In the genomic region with DNA sequence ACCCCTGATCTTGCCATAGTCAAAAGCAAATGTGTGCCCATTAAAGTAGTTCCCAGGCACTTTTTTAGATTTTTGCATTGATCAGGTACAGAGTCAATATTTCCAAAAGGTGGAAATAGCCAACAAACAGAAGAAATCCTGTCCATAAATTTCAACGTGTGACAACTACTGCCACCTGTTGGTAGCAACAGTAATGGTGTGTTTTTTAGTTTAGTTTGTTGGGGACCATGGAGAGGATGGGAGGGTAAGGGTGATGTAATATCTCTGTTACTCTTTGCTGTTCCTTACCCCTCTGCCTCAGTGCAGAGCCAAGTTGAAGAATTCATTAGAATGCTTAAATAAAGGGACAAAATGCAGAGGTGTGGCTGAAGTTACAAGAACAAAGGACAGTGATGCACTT, we compare ENCODE assay signal across 11 mouse cellular contexts. TPM values are rescaled to one million over a fixed set of nuclear protein-coding genes. Genes with fewer than 3 reads are reported as not detected.
DNase-seq lines count a peak whose midpoint lies in the region; ATAC-seq and TF ChIP-seq lines count a peak whose summit lies in the region.
"Had no signal": no experiment of that assay in that cellular context is flagged by ENCODE, and none has a peak within 500 bp of the region (broad histone marks: within the 10 kb centered on the region; RNA-seq: fewer than 3 reads in every experiment).

No protein-coding gene starts in this region.

- DNase-seq in cerebellum, adult 2 months: no peak
- DNase-seq in layer of hippocampus, adult 2 months (ENCODE audit: low spot score in 2 of 2): peak in 1 of 2 experiments; percentile 31
- no peak for DNase-seq in layer of hippocampus, postnatal 36 days
- peak; percentile 60 for DNase-seq in brain, embryonic 14.5 days (ENCODE audit: low read depth)
- DNase-seq in lung, postnatal 10 days: peak; percentile 45
- DNase-seq in spleen, postnatal 36 days (ENCODE audit: low spot score in 2 of 2): no peak

- no peaks in the 10 kb centered on the region for H3K27me3 ChIP-seq in cerebellum, adult 2 months (ENCODE audit: control insufficient read depth, insufficient read depth, low read length)
- H3K27me3 ChIP-seq: liver, embryonic 15.5 days had no signal

- ATAC-seq in cerebellum, adult (ENCODE audit: insufficient number of reproducible peaks, low FRiP score, low TSS enrichment): no peak
- no peak for ATAC-seq in erythroid progenitor cell, adult 5-6 weeks (replicated peaks; ENCODE audit: low FRiP score, poor library complexity, severe bottlenecking)

- H3K27ac ChIP-seq in cerebellum, adult 2 months (ENCODE audit: insufficient read depth, low read length): no peak overlapping the region
- H3K27ac ChIP-seq in layer of hippocampus, adult 2 months: no peak overlapping the region
- H3K27ac ChIP-seq: liver, embryonic 15.5 days had no signal

- no peaks in the 10 kb centered on the region for H3K4me1 ChIP-seq in cerebellum, adult 2 months (ENCODE audit: control insufficient read depth, insufficient read depth, low read length)
- H3K4me1 ChIP-seq: liver, embryonic 15.5 days had no signal

- no peak overlapping the region for H3K4me3 ChIP-seq in cerebellum, adult 2 months (replicated peaks; ENCODE audit: insufficient read depth, low read depth, low read length)
- no peak overlapping the region for H3K4me3 ChIP-seq in layer of hippocampus, adult 2 months
- H3K4me3 ChIP-seq: liver, embryonic 15.5 days had no signal

- no peak for TF ChIP-seq POLR2A in cerebellum, adult 2 months (IDR thresholded peaks at IDR 0.05; ENCODE audit: borderline replicate concordance, insufficient read depth, low read length)
- TF ChIP-seq POLR2A in brain, embryonic 14.5 days (IDR thresholded peaks at IDR 0.05; ENCODE audit: borderline replicate concordance, extremely low read depth, insufficient read depth, insufficient read length, poor library complexity, severe bottlenecking): no peak

- WGBS in cerebellum, adult 2 months: 4% methylated on average over 1 of the region's 1 CpGs

- peak; percentile 26; the same call in 1 of the 2 replicates for TF ChIP-seq CTCF in cerebellum, adult 2 months (IDR thresholded peaks at IDR 0.05; ENCODE audit: borderline replicate concordance, insufficient read depth, low read depth, low read length)
- TF ChIP-seq CTCF in layer of hippocampus, adult 2 months (conservative IDR thresholded peaks at IDR 0.05): peak; percentile 88
- peak; percentile 40; the same call in 1 of the 2 replicates for TF ChIP-seq CTCF in brain, embryonic 14.5 days (IDR thresholded peaks at IDR 0.05; ENCODE audit: borderline replicate concordance, extremely low read depth, insufficient read depth, insufficient read length)

RNA-seq across cellular contexts. Expression of gene 1700015F17Rik, which starts 2.7 kb away (rescaled TPM):
- 0.22 and 0.49 TPM in 2 replicates for polyA plus RNA-seq in cerebellum, adult 2 months (2012; rRNA removed)
- total RNA-seq in layer of hippocampus, adult 2 months (2021): not detected
- not detected for total RNA-seq in layer of hippocampus, postnatal 36 days (2021)
- polyA plus RNA-seq in brain, embryonic 14.5 days (2012; rRNA removed): 0.39 TPM in 1 of 2 replicates, not detected in the other
- total RNA-seq in erythroid progenitor cell, adult 5-6 weeks (2015; ENCODE audit: low replicate concordance): not detected in 2 replicates
- total RNA-seq in erythroid progenitor cell, adult 5-6 weeks (2017; ENCODE audit: low replicate concordance): not detected in 2 replicates
- polyA plus RNA-seq: C2C12; liver, embryonic 15.5 days; stomach, embryonic 14.5 days had no signal

RNA-seq across cellular contexts. Expression of gene Cldn12, which starts 33.1 kb away (rescaled TPM):
- 44.9 and 45.0 TPM in 2 replicates for polyA plus RNA-seq in cerebellum, adult 2 months (2012; rRNA removed)
- 10 to 100 TPM; 32.0 to 33.5 TPM for total RNA-seq in layer of hippocampus, adult 2 months (2021)
- total RNA-seq in layer of hippocampus, postnatal 36 days (2021): 10 to 100 TPM; 26.9 to 30.3 TPM
- 22.4 and 23.8 TPM in 2 replicates for polyA plus RNA-seq in brain, embryonic 14.5 days (2012; rRNA removed)
- not detected in 2 replicates for total RNA-seq in erythroid progenitor cell, adult 5-6 weeks (2015; ENCODE audit: low replicate concordance)
- 0.77 and 0.83 TPM in 2 replicates for total RNA-seq in erythroid progenitor cell, adult 5-6 weeks (2017; ENCODE audit: low replicate concordance)

Comparison
In these comparisons a context has a peak if more than half of its experiments do, and no peak if none do; other contexts are left out.
1. DNase-seq: peak in brain, embryonic 14.5 days (single experiment) and lung, postnatal 10 days (single experiment); none in cerebellum, adult 2 months (0 of 2), layer of hippocampus, postnatal 36 days (0 of 2) and spleen, postnatal 36 days (0 of 2).
2. CTCF ChIP-seq: peak in every context shown above with its lines; median percentile 88 in layer of hippocampus, adult 2 months; 40 in brain, embryonic 14.5 days; 26 in cerebellum, adult 2 months.
3. RNA of gene Cldn12, which starts 33.1 kb away (total RNA-seq): 32.0 to 33.5 TPM in layer of hippocampus, adult 2 months and 26.9 to 30.3 TPM in layer of hippocampus, postnatal 36 days; 0.77 to 0.83 TPM in erythroid progenitor cell, adult 5-6 weeks; every median in the first group is over 10 times any median in the second.